Mouse (Mus musculus): ENCODE measurements around the gene 4933416C03Rik. TPM values are rescaled to one million over a fixed set of nuclear protein-coding genes. Genes with fewer than 3 reads are reported as not detected.
A peak's percentile ranks its signal among the peaks of the same experiment; 100 is the strongest.

The 4933416C03Rik gene
- not detected in 2 replicates for total RNA-seq (2017)

- no peak for ATAC-seq (replicated peaks; ENCODE audit: low read depth, poor library complexity, severe bottlenecking)
Observed at GRCm38 (mm10) chr10:116113867-116114474, at the start of gene 4933416C03Rik. Gene 4933416C03Rik, minus strand, starts transcription at chr10:116113917.

- ATAC-seq (replicated peaks; ENCODE audit: low read depth, poor library complexity, severe bottlenecking), result 0 out of 2 replicates have a peak, but pooled peaks have one; percentile 22
Observed at GRCm38 (mm10) chr10:116162338-116162737, 48.6 kb upstream of the 4933416C03Rik start.

GRCm38 (mm10) chr10:116156699-116157098 lies 43.0 kb upstream of the 4933416C03Rik start:
- ATAC-seq (replicated peaks; ENCODE audit: low read depth, poor library complexity, severe bottlenecking), result peak; percentile 98

GRCm38 (mm10) chr10:116154707-116155106 lies 41.0 kb upstream of the 4933416C03Rik start:
- no peak for ATAC-seq (replicated peaks; ENCODE audit: low read depth, poor library complexity, severe bottlenecking)

- ATAC-seq (replicated peaks; ENCODE audit: low read depth, poor library complexity, severe bottlenecking), result no peak
Observed at GRCm38 (mm10) chr10:116146091-116146490, 32.4 kb upstream of the 4933416C03Rik start.

- no peak for ATAC-seq (replicated peaks; ENCODE audit: low read depth, poor library complexity, severe bottlenecking)
Observed at GRCm38 (mm10) chr10:116143684-116144083, 30.0 kb upstream of the 4933416C03Rik start.

GRCm38 (mm10) chr10:116140226-116140625 lies 26.5 kb upstream of the 4933416C03Rik start:
- no peak for ATAC-seq (replicated peaks; ENCODE audit: low read depth, poor library complexity, severe bottlenecking)

GRCm38 (mm10) chr10:116135187-116135586 lies 21.5 kb upstream of the 4933416C03Rik start:
- peak; percentile 47 for ATAC-seq (replicated peaks; ENCODE audit: low read depth, poor library complexity, severe bottlenecking)

- ATAC-seq (replicated peaks; ENCODE audit: low read depth, poor library complexity, severe bottlenecking), result no peak
Observed at GRCm38 (mm10) chr10:116132233-116132632, 18.5 kb upstream of the 4933416C03Rik start.

- peak; percentile 82 for ATAC-seq (replicated peaks; ENCODE audit: low read depth, poor library complexity, severe bottlenecking)
Observed at GRCm38 (mm10) chr10:116131223-116131622, 17.5 kb upstream of the 4933416C03Rik start.

GRCm38 (mm10) chr10:116130401-116130800 lies 16.7 kb upstream of the 4933416C03Rik start:
- ATAC-seq (replicated peaks; ENCODE audit: low read depth, poor library complexity, severe bottlenecking), result no peak

- ATAC-seq (replicated peaks; ENCODE audit: low read depth, poor library complexity, severe bottlenecking), result no peak
Observed at GRCm38 (mm10) chr10:116125364-116125763, 11.6 kb upstream of the 4933416C03Rik start.

GRCm38 (mm10) chr10:116123808-116124207 lies 10.1 kb upstream of the 4933416C03Rik start:
- ATAC-seq (replicated peaks; ENCODE audit: low read depth, poor library complexity, severe bottlenecking), result no peak

GRCm38 (mm10) chr10:116121463-116121862 lies 7.7 kb upstream of the 4933416C03Rik start:
- peak; percentile 77 for ATAC-seq (replicated peaks; ENCODE audit: low read depth, poor library complexity, severe bottlenecking)

GRCm38 (mm10) chr10:116117060-116117459 lies 3.3 kb upstream of the 4933416C03Rik start:
- ATAC-seq (replicated peaks; ENCODE audit: low read depth, poor library complexity, severe bottlenecking), result 0 out of 2 replicates have a peak, but pooled peaks have one; percentile 17

- no peak for ATAC-seq (replicated peaks; ENCODE audit: low read depth, poor library complexity, severe bottlenecking)
Observed at GRCm38 (mm10) chr10:116115881-116116677, 2.4 kb upstream of the 4933416C03Rik start.

GRCm38 (mm10) chr10:116112868-116113267 lies 849 bp downstream of the 4933416C03Rik start:
- ATAC-seq (replicated peaks; ENCODE audit: low read depth, poor library complexity, severe bottlenecking), result no peak

- ATAC-seq (replicated peaks; ENCODE audit: low read depth, poor library complexity, severe bottlenecking), result no peak
Observed at GRCm38 (mm10) chr10:116108730-116109129, 5.0 kb downstream of the 4933416C03Rik start.

GRCm38 (mm10) chr10:116108176-116108575 lies 5.5 kb downstream of the 4933416C03Rik start:
- ATAC-seq (replicated peaks; ENCODE audit: low read depth, poor library complexity, severe bottlenecking), result no peak

GRCm38 (mm10) chr10:116098470-116098869 lies 15.2 kb downstream of the 4933416C03Rik start:
- ATAC-seq (replicated peaks; ENCODE audit: low read depth, poor library complexity, severe bottlenecking), result 0 out of 2 replicates have a peak, but pooled peaks have one; percentile 45

- no peak for ATAC-seq (replicated peaks; ENCODE audit: low read depth, poor library complexity, severe bottlenecking)
Observed at GRCm38 (mm10) chr10:116096466-116096865, 17.3 kb downstream of the 4933416C03Rik start.

All from common myeloid progenitor, adult 5-6 weeks (primary cell).